Mouse (Mus musculus): Measurements from ENCODE around the gene Cd300lf.

Cd300lf gene

DNA sequence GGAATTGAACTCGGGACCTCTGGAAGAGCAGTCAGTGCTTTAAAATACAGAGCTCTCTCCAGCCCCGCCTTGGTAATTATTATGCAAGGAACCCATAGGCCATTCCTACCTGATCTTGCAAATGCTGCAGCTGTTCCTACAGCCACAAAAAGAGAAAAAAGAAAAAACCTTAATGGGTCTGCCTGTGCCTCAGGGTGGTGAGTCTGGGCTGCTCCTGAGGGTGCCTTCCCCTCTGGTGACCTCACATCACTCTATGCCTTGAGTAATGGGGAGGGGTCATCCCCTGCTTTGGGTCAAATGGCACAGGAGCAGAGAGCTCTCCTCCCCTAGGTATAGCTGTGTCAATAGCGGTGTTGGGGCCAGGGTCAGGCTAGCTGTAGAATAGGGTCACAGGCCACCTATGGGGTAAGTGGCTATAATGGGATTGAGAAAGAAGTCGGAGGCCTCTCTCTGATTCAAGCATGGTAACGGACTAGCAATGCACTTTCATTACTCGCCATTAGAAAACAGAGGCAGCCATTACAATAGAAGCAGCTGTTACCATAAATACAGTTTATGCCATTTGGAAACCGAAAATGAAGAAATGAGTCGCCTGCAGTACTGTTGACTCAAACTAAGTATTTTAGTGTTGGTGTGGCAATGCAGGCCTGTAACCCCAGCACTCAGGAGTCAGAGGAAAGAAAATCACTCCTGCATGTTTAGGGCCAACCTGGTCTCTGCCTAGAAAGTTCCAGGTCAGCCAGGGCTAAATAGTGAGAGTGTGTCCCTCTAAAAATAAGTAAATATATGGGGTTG, 28.8 kb downstream of the Cd300lf start:
- DNase-seq = no peak

DNA sequence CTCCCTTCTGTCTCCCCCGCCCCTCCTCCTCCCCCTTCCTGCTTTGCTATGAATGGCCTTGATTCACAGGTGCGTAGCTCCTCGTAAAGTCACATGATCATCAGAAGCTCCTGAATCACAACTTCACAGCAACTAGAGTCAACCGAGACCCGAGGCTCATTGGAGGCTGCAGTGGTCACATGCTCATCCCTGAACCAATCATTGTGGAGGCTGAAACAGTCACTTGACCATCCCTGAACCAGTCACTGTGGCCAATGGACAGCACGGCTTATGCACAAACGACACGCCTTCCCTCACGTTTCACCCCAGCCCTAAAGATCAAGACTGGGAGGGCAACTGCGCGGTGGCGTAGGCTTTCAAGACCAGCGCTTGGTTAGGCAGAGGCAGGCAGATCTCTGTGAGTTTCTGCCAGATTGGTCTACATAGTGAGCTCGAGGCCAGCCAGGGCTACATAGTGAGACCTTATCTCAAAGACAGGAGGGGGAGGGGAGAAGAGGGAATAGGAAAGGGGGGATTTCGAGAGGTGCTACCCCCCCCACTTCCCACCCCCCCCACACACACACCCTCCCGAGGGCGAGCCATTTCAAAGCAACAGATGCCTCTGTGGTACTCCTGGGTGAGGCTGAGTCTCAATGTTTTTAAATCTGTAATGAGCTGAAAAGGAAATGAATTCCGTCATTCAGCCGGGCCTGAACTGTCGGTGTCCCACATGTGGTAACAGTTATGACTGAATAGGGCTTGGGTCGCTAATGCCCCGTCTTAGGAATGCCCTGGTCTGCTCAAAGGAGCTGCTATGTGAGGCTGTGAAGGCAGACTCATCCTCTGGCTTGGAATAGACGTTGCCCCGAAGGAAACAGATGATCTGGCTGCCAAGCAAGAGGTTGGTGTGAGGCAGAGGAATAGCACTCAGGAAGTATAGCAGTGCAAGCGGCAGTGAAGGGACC, 30.1 kb downstream of the Cd300lf start:
- no peak for DNase-seq

DNA sequence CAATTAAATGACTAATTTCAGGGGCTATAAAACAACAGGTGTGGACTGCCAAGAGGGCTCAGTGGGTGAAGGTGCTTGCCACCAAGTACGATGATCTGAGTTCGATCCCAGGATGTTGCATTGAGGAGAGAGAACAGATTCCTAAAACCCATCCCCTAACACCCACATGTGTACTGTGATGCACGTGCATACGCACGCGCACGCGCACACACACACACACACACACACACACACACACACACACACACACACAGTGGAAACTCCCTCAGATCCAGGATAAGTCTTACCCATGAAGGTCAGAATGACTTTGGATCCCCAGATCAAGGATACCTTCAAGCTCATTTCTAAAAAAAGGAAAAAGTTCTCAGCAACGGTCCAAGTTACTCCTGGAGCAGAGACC, 31.7 kb downstream of the Cd300lf start:
- DNase-seq = no peak

DNA sequence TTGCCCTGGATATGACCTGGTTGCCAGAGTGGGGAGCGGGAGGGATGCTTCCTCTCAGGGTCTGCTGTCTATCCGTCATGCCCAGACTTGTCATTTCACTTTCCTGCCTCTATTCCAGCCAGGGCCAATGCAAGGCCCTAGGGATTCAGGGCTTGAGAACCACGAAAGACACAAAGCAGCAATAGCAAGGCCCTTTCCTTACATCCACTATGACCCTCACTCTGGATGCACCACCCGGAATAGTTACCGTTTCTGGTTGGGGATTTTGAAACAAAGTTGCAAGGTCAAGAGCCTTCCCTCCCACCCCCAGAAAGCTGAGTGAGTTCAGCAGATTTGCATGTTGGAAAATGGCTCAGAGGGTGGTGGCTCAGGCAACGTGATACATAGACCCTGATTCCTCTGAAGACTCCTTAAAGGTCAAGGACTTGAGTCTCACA, 32.2 kb downstream of the Cd300lf start:
- DNase-seq = no peak

DNA sequence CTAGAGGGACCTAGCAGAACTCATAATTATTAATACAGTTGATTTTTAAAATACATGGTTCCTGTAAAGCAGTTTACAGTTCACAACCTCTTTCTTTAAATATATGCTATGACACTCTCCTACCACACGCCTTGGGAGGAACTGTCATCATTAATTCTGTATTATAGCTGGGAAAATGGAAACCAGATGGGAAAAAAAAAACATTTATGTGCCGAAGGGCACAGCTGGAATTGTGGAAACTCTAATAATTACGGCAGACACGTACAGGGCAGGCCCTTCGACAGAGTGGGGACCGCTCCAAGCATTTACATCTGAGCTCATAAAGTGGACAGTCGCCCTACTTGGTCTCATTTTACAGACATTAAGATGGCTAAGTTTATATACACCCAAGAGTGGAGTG, 33.1 kb downstream of the Cd300lf start:
- DNase-seq = no peak

DNA sequence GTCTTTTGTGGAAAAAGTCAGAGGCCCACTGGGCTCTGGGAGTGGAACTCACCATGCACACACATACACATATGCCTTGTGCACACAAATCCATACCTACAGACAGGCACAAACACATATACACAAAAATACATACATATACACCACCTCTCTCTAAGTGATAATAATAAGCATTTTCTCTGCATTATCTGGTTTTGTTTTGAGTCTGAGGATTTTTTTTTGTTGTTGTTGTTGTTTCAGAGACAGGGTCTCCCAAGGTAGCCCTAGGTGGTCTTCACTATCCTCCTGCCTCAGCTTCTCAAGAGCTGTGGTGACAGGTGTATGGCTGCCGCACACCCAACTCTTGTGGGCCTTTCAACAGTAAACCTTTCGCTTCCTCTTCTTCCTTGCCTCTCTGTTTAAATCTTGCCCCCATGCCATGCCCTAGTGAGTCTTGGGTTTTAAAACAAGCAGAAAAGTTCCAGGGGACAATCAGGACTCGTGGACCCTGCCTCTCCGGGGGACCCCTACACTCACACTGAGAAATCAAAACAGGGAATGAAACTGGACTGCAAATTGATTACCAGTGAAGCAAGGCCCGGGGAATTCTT, 33.7 kb downstream of the Cd300lf start:
- no peak for DNase-seq

DNA sequence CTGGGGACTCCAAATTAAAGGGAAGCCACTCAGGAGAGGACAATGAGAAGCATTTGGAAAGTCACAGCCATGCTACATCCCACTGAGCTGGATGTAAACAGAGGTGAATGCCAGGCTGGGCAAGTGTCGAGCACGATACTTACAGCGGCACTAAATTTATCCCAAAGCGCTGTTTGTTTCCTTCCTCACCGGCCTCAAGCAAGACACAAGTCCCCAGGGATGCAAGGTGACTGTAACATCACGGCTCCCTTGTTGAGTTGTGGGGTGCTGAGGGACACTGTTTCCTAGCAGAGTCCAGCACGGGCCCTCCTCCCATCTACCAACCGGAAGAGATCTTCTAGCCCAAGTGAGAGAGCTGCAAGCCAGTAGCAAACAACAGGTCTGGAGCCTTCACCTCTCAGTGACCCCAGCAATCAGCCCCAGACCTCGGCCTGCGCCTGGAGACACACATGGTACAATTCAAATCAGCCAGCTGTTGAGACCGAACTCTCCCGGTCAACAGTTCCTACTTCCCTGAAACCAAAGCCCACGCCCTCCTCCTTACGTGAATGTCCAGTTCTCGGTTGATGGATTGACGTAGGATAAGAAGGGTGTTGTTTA, 34.5 kb downstream of the Cd300lf start:
- DNase-seq = no peak

DNA sequence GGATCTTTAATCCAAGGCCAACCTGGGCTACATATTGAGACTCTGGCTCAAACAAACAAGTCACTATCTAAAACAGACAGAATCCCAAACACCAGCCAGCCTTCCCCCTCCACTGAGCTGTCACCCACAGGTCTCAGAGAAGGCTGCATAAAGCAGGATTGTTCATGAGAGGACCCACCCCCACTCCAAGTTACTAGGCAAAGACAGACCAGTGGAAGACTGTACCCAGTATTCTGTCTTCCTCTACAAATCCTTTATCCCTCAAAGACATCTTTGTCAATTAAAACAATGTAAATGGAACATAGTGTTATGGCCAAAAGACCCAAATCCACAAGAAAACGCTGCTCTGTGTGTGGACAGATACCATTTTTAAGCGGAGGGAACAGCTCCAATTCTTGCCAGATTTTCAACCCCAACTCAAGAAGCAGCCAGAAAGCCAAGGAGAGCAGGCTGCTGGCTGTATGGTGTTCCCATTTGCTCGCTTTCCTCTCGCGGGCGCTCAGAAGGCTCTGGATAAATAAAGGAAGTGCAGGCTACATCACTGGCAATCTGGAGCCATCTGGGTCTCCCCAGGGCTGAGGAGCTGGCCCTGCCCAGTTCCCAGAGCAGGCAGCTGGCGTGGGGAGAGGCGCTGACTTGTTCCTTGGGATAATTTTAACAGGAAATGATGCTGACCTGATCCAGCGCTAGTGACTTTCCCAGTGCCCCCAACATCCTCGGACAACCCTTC, 35.4 kb downstream of the Cd300lf start:
- peak; percentile 93 for DNase-seq

DNA sequence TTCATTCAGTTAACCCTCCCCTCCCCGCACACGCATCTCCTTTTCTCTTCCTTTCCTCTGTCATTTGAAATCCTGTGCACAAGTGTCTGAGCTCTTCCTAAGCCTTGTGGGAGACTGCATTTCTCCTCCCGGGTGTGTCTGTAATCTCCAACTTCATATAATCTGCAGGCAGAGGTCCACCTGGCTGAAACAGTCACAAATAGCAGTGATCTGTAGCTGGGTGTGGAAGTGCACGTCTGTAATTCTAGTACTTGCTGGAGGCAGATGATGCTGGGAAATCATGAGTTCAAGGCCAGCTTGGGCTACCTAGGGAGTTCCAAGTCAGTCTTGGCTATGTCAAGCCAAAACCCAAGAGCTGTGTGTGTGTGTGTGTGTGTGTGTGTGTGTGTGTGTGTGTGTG, 41.7 kb downstream of the Cd300lf start:
- no peak for DNase-seq

DNA sequence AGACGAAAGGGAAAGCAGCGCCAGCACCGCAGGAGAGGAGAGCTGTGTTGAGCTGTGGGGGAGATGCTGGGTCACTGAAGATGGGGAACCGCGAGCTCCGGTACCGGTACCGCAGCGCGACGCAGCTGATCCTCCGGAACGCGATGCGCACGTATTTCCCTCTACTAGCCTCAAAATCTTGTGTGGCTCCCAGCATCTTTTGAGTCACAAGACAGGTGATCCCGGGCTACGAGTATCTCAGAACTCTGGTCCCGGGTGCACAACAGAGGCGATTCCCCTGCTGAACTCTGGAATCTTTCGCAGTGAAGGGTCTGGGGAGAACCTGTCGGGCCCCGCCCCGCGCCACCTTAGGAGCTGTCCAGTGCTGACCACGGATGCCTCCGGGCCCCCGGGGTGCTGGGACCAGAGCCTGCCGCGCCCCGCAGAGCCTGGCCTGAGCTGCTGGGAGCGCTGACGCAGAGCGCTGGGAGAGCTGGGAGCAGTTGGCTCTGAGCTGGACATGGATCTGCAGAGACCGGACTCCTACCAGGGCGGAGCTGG, 42.4 kb downstream of the Cd300lf start, which contains the start of gene Rab37:
Rab37 (plus strand) TSS at position 70 of the 540 bp plus-strand sequence.
- DNase-seq = no peak

DNA sequence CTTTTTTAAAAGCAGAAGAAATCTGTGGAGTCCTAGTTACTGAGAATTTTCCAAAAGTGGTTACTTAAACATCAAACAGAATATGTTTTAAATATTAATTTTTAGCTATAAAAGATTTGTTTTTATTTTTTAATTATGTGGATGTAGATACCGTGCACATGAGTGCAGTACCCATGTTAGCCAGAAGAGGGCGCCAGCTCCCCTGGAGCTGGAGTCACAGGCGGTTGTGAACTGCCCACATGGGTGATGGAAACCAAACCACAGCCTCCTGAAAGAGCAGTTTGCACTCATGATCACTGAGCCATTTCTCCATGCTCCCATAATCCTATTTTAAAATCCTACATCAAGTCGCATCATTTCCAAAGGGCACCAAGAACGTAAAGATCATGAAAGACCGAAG, 43.9 kb downstream of the Cd300lf start:
- no peak for DNase-seq

DNA sequence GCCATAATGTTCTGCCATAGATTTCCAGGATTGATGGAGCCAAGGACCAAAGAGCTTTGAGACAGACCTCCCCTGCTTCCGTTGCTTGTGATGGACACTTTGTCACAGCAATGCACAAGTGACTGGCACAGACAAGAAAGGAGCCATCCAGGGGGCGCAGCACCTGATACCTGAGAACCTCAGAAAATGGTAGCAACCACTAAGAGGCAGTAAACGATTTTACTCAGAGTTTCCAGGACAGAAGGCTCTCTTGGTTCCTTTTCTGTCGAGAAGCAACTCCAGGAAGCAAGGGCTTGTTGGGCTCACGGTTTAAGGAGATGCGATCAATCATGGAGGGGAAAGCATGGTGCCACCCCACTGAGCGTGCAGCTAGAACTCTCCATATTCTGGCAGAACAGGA, 47.6 kb downstream of the Cd300lf start:
- no peak for DNase-seq

DNA sequence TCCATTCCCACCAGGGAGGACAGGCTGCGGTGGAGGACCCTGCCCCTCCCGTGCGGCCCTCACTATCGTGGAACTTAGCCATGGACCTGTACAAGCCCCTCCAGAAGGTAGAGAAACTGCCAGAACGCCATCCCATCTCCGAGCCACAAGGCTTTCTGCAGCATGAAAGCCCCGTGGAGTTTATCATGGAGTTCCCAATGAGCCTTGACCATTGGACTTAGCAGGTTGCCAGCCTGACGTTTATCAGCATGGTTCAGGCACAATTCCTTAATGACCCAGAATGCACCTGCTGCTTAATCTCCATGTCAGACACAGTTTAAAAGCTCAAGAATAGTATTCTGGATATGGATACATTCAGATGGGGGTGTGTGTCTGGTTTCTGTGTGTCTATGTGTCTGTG, 48.7 kb downstream of the Cd300lf start:
- DNase-seq = peak; percentile 74

DNA sequence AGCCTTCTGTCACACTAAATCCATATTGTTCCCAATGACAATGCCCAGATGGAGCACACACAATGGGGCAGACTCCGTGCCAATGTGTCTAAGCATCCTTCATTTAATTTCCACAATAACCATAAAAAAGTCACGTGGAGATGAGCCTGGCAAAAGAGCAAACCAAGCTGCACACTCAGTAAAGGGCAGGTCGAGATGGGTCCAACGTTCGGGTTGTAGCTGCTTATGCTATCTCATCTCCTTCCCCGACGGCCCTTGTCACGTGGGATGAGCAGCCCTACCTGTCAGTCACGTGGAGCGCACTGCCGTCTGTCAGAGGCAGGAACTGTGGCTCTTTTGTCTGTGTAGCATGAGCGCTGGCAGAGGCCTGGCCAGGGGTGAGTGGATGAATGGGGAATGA, 49.2 kb downstream of the Cd300lf start:
- DNase-seq = peak; percentile 82

DNA sequence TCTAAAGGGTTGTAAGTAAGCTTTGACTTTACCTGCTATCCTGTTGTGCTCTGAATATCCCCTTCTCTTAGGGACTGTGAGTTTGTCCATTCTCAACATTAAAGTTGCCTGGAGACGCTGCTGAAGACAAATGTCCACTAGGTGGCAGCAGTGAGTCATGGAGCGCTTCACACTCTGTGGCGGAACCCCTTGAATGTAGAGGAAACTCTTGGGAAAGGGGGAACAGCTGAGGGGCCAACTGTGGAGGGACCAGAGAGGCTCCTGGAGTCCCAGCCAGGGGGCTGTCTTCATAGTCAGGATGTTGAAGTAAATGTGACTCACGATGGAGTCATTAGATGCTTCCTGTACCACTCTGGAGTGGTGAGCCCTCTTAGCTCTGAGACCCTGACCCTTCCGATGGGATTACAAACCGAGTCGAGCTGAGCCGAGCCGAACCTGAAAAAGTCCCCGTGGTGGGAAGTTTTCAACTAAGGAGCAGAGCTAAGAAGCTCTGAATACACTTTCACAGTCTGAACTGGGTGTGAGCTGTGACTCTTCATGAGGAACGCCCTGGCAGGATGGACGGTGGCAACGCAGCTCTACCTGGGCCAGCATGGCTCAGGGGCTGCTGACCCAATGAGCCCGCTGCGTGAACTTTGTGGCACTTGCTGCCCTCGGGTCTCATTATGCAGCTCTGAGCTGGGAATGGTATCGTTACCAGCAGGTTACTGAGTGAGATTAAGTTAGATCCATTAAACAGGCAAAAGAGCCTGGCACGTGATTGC, 50.2 kb downstream of the Cd300lf start:
- no peak for DNase-seq

DNA sequence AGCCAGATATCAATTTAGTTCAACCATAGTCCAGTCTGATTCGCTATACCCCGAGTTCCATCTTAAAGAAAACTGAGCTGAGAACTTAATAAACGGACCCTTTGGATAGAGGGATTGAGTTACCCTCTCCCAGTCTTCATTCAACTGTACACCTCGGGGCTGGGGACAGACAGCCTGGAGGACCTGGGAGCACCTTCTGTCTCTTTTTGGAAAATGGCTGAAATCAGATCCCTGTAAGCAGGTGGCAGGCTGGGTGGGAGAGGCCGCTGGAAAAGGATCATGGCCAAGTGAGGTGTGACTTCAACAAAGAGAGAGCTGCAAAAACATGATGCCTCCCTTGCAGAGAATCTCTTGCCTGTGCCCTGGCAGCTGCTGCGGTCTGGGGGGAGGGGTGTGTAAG, 51.6 kb downstream of the Cd300lf start:
- no peak for DNase-seq

DNA sequence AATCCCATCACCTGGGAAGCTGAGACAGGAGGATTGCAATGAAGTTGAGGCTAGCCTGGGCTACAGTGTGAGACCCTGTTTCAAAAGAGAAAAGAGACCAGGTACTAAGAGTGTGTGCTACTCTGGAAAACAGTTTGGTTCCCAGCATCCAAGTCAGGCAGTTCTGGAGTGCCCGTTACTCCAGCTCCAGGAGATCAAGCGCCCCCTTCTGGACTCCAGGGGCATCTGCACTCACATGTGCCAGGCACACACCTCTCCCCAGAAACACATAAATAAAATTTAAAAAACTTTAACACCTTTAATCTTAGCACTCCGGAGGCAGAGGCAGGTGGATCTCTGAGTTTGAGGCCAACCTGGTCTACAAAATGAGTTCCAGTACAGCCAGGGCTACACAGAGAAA, 52.4 kb downstream of the Cd300lf start:
- no peak for DNase-seq

DNA sequence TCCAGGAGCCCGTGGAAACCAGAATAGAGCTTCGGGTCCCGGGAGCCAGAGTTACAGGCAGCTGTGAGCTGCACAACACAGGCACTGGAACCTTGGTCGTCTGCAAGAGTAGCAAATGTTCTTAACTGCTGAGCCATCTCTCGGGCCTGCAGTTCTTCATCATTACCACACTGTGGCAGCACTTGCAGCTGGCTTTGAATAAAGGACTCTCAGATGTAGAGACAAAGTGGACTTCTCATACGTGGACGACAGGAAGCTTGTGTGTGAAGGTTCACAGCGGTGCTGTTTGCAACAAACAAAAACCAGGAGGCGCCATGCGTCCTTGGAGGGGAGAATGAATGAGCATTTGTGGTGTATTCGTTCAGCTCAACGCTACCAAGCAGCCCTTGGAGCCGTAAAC, 52.9 kb downstream of the Cd300lf start:
- DNase-seq = no peak

DNA sequence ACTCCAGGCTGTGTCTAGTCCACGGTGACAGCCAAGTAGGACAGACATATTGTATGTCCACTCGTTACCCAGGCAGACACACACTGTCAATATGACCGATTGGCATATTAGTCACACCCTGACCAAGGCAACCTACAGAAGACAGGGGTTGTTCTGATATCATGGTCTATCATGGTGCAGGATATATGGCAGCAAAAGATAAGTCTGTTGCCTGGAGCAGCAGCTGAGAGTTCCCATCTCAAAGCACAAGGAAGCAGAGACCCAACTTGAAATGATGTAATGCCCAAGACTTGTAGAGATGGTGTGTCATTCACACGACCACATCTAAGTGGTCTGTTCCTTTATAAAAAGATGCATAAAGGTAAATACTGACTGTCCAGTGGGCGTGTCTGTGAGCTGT, 55.1 kb downstream of the Cd300lf start:
- no peak for DNase-seq

DNA sequence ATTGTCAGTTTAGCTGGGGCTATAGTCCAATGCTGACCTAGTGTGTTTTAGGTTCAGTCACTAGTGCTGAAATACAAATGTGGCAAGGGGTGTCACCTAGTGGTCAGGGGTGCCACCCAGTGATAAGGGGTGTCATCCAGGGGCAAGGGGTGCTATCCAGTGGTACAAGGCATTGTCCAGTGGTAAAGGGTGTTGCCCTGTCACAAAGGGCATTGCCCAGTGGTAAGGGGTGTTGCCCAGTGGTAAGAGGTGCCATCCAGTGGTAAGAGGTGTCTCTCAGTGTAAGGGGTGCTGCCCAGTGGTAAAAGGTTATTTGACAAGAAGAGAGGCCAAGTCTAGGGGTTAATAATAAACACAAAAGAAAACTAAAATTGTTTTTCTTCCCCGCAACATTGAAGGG, 56.4 kb downstream of the Cd300lf start:
- DNase-seq = no peak

DNA sequence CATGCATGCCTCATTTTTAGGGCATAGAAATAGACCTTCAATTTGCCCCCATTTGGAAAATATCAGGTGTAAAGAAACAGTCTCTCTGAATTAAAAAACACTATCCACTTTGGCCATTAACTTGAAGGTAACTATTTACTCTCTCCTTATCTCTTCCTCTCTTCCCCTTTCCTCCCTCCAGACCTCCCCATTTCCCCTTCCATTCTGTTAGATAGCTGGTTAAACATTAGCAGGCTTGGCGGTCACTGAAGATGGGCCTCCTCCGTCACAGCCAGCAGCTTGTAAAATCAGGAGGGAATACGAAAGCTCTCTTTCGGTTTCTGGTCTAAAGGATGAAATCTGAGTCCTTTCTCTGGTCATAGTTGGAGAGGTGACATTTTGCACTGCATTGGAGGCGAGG, 57.9 kb downstream of the Cd300lf start:
- no peak for DNase-seq

Measured in heart, adult 11 months (tissue).